Mouse (Mus musculus): ENCODE measurements around the gene Catsper4.

The Catsper4 gene

DNA sequence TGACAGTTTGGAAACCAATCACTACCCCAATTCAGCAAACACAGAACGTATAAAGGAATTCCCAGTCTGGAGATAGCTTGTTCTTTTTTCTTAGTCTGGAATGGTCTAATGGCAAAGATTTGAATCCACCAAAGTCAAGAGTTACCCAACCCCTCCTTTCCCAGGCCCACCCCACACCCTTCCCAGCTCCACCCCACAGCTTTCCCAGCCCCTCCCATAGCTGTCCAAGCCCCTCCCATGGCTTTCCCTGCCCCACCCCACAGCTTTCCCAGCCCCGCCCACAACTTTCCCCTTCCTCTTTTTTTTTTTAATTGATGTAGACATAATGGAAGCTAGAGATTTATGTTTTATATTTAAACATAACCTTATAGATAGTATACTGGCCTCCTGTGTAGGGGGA, 27.8 kb downstream of the Catsper4 start:
- no peak for ATAC-seq (ENCODE audit: insufficient number of reproducible peaks, low FRiP score, low TSS enrichment)

DNA sequence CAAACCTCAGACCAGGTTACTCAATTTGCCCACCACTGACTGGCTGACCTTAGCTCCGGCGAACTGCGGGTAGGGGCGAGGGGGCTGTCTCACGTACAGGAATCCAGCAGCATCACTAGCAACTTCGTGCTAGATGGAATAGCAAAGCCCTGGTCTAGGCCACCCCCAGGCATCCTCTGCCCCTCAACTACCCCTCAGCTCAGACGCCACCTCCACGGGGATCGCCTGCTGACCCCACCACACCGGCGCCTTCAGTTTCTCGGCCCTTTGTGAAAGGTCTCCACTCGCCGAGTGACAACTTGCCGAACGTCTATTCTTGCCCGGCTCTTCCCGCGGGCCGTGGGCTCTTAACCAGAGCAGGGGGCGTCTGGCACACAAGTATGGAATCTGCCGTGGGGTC, 40.9 kb downstream of the Catsper4 start:
- peak; percentile 2; the same call in 1 of the 2 replicates for ATAC-seq (ENCODE audit: insufficient number of reproducible peaks, low FRiP score, low TSS enrichment)

DNA sequence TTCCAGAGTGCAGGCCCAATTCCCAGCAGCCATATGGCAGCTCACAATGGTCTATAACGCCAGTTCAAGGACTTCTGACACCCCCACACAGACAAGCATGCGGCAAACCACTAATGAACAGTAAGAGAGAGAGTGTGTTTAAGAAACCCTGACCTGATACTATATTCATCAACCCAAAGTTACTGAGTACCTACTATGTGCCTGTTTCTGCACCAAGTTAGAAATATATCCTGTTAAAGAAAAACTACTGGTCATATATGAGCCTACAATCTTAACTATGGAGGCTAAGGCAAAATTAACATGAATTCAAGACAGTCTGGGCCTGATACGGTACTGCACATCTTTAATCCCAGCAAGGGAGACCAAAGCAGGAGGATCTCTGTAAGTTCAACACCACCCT, 41.6 kb downstream of the Catsper4 start:
- no peak for ATAC-seq (ENCODE audit: insufficient number of reproducible peaks, low FRiP score, low TSS enrichment)

DNA sequence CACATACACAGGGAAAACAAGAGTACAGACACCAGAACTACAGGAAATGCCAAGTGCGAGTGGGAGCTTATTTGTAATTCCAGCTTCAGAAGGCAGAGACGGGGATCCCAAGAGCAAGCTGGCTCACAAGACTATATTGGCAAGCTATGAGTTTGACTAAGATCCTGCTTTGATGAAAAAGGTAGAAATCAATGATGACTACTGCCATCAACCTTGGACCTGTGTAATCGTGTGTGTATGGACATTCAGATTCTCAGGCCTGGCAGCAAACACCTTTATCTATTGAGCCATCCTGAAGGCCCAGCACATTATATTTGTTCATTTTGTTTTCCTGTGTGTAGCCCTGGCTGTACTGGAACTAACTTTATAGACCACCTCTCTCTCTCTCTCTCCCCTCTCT, 43.5 kb downstream of the Catsper4 start:
- ATAC-seq (ENCODE audit: insufficient number of reproducible peaks, low FRiP score, low TSS enrichment): no peak

DNA sequence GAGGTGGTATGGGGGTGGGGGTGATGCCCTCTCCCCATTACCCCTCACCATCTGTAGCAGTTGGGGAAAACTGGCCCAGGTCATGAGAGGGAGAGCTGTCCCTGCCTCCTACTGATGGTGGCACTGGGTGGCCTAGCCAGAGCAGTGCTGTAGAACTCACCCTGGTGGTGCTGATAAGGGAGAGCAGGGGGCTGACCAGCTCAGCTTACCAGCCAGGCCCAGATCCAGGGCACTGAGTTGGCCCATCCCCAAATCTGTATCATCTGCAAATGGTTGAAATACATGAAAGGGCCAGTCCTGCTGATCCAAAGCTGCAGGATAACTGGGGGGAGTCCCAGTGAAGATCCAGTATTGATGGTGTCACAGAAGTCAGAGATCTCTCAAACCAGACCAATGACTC, 45.4 kb downstream of the Catsper4 start:
- no peak for ATAC-seq (ENCODE audit: insufficient number of reproducible peaks, low FRiP score, low TSS enrichment)

DNA sequence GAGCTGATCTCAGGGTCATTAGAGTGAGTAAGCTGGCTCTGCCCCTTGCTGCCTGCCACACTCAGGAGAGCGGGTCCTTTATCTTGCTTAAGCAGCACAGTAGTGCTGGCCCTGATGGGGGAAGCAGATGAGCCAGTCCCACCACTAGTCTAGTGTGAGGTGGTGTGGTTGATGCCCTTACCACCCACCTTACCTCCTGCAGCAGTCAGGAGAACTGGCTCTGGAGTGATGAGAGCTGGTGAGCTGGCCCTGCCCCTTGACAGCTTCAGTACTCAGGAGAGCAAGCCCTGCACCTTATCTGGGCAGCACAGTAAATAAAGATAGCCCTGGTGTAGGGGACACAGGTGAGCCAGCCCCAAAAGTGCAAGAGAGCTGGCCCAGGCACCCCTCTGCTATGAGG, 46.1 kb downstream of the Catsper4 start:
- ATAC-seq (ENCODE audit: insufficient number of reproducible peaks, low FRiP score, low TSS enrichment): no peak

DNA sequence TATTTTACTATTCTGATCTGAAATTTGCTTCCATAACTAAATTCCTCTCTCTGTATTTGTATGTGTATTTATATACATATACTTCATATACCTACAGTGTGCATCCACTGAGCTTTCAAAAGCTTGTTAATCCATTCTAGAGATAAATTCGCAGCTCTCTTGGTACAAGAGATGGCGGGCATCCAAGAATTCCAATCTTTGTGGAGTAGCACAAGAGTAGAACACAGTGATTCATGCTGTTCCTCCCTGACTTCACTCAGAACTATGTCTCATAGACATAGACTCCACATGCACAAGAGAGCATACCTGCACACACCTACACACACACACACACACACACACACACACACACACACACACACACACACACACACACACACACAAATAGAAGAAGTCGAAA, 54.8 kb downstream of the Catsper4 start:
- ATAC-seq (ENCODE audit: insufficient number of reproducible peaks, low FRiP score, low TSS enrichment): no peak

DNA sequence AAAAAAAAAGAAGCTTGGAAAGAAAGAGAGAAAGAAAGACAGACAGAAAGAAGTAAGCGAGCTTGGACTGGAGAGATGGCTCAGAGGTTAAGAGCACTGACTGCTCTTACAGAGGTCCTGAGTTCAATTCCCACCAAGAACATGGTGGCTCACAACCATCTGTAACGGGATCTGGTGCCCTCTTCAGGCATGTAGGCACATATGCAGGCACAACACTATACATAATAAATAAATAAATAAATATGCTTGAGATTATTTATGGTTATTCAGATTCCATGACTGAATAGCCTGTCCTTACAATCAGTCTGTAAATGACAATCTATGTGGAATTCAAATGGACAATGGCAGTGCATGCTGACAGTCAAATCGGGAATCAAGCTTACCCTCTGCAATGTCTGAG, 60.3 kb downstream of the Catsper4 start:
- ATAC-seq (ENCODE audit: insufficient number of reproducible peaks, low FRiP score, low TSS enrichment): no peak

DNA sequence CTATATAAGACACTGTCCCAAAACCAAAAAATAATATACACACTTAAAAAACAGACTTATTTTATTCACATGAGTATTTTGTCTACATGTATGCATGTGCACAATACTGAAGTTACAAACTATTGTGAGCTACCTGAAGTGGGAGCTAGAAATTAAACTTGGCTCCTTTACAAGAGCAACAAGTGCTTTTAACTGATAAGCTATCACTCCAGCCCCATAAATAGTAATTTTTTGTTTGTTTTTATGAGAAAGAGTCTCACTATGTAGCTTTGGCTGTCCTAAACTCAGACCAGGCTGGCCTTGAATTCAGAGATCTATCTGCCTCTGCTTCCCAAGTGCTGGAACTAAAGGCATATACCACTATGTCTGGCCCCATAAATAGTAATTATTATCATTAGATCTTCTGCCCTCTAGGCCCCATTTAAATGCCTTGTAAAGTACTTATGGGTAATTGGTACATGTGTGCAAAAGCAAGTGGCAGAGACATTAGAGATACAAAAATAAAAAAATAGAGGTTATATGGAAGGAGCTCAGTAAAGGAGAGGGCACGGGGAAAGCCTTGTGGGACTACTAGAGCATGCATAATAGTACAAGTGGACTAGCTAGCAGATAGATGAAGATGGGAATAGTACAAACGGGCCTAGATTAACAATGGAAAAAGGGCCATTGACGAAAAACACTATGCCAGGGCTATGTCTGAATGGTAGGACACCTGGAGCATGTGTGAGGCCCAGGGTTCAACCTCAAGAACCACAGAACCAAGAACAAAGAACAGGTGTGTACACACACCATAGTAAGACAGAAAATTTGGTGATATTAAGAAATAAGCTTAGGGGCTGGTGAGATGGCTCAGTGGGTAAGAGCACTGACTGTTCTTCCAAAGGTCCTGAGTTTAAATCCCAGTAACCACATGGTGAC, 61.4 kb downstream of the Catsper4 start:
- ATAC-seq (ENCODE audit: insufficient number of reproducible peaks, low FRiP score, low TSS enrichment): no peak

DNA sequence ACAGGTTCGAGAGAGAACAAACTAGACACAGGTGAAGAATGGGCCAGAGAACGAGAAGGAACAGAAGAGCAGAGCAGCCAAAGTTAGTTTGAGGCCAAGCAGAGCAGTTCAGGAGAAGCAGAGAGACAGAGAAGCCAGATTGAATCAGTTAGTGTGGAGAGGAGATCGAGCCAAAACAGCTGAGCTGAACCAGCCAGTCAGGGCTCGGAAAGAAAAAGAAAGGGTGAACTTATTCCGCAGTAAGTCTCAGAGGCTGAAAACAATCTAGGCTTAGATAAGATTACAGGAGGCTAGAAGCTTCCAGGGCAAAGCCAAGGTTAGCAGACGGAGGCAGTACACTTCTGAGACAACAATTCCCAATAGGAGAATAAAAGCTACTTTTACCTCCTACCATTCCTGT, 62.2 kb downstream of the Catsper4 start:
- no peak for ATAC-seq (ENCODE audit: insufficient number of reproducible peaks, low FRiP score, low TSS enrichment)

DNA sequence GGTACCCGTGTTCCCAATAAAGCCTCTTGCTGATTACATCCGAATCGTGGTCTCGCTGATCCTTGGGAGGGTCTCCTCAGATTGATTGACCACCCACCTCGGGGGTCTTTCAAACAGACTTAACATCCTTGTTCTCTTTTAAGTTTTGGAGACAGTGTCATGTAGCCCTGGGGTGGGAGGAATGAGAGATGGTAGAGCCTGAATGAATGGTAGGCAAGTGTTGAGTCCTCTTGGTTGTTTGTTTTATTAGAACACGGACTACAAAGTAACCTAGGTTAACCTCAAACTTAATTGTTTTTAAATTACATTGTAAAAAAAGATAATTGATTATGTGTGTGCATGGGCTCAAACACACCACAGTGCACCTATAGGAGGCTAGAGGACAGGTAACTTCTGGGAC, 62.6 kb downstream of the Catsper4 start:
- no peak for ATAC-seq (ENCODE audit: insufficient number of reproducible peaks, low FRiP score, low TSS enrichment)
